Mouse (Mus musculus) midbrain, embryonic 14.5 days (tissue): ENCODE results near the gene Tead1. TPM values are rescaled to one million over a fixed set of nuclear protein-coding genes. Genes with fewer than 3 reads are reported as not detected.
A peak's percentile ranks its signal among the peaks of the same experiment; 100 is the strongest.

Experiments used
- ATAC-seq: fragments of 200-750 bp; cut with Nextera tagmentation; 2 replicates; pipeline ENCODE4 v1.8.0; 2017; ENCODE audit warnings: moderate number of reproducible peaks, moderate library complexity; ENCODE audit not compliant: low FRiP score, low TSS enrichment
- DNase-seq: peaks from one replicate; pipeline ENCODE4 v3.0.0-alpha.2; 2015
- H3K27ac ChIP-seq: fragments of 300-500 bp; sonication (generic); replicated peaks from 2 replicates; pipeline ENCODE4 v1.5.1; 2014; ENCODE audit warnings: mild to moderate bottlenecking, low read depth, low read length, moderate library complexity
- H3K27me3 ChIP-seq: fragments of 300-500 bp; sonication (generic); 2 replicates; pipeline ENCODE4 v1.6.1; 2014; ENCODE audit warnings: low read length, control low read depth, mixed read lengths; ENCODE audit not compliant: control insufficient read depth, insufficient read depth
- H3K36me3 ChIP-seq: fragments of 300-500 bp; sonication (generic); 2 replicates; pipeline ENCODE4 v1.6.1; 2014; ENCODE audit warnings: low read length, control low read depth; ENCODE audit not compliant: control insufficient read depth, insufficient read depth
- H3K4me1 ChIP-seq: fragments of 300-500 bp; sonication (generic); 2 replicates; pipeline ENCODE4 v1.6.1; 2014; ENCODE audit warnings: mild to moderate bottlenecking, antibody characterized with exemption, low read length, control low read depth; ENCODE audit not compliant: control insufficient read depth, insufficient read depth
- H3K4me2 ChIP-seq: fragments of 300-500 bp; sonication (generic); 2 replicates; pipeline ENCODE4 v1.6.1; 2014; ENCODE audit warnings: mild to moderate bottlenecking, low read length, moderate library complexity
- H3K4me3 ChIP-seq: fragments of 300-500 bp; sonication (generic); replicated peaks from 2 replicates; pipeline ENCODE4 v1.5.1; 2014; ENCODE audit warnings: low read depth, low read length
- H3K9ac ChIP-seq: fragments of 300-500 bp; sonication (generic); replicated peaks from 2 replicates; pipeline ENCODE4 v1.6.1; 2014; ENCODE audit warnings: mild to moderate bottlenecking, low read length, moderate library complexity
- H3K9me3 ChIP-seq: fragments of 300-500 bp; sonication (generic); 2 replicates; pipeline ENCODE4 v1.6.1; 2016; ENCODE audit warnings: low read length, control low read depth, mixed read lengths; ENCODE audit not compliant: control insufficient read depth
- WGBS: fragments of 180-500 bp; shearing (Covaris S2); extraction: QIAGEN DNeasy Blood & Tissue Kit; methylation state at CpG from one replicate; pipeline ENCODE4 v1.1.7; 2014; 5-methylcytosine and 5-hydroxymethylcytosine counted together
- polyA plus RNA-seq: library from polyadenylated mRNA; unstranded; fragments of >200 nt; fragmentation: Nextera tagmentation; extraction: Ambion mirVana; gene quantifications from 2 replicates; pipeline ENCODE4 v1.2.1, GENCODE M21; 2014

The Tead1 gene
- polyA plus RNA-seq, 1 experiment from 2014 or later: 10.7 TPM

DNA sequence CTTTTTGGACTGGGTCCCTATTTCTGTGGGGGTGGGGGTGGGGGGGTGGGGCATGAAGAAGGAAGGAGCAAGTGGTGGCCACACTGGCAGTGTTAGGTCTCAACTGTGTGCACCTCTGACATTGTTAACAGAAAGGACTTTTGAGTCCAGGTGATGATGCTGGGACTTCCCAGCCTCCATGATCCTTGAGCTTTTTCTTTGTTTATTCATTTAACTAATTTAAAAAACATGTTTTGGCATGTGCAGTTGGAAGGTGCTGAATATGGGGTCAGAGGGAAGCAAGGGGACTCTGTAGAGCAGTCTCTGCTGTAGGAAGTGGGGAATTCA is 149.5 kb downstream of the Tead1 start:
- Histone ChIP-seq H3K36me3 (no peaks in the 10 kb centered on the region), H3K4me2 (no peak overlapping the region), H3K27ac (no peak overlapping the region), H3K4me3 (no peak overlapping the region), H3K4me1 (peaks cover 29% of the 10 kb centered on the region), H3K27me3 (no peaks in the 10 kb centered on the region), H3K9ac (no peak overlapping the region), H3K9me3 (no peaks in the 10 kb centered on the region)
- DNase-seq (no peak), ATAC-seq (no peak)

DNA sequence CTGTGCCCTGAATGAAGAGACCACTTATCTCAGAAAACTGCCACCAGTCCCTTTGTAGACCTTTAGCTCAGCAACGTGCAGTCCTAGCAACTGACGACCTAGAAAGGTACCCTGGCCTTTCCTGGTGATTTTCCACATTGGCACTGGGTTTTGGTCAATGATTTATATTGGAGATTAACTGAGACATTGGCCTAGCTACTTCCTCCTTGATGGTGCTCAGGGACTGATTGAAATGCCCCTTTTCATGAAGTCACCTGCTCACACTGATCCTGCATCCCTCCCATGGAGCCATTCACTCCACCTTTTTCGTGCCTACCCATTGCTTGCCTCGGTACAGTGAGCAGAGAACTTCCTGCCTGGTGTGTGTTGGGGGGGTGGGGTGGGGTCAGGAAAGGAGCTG is 151.8 kb downstream of the Tead1 start:
- H3K27ac ChIP-seq: no peak overlapping the region
- H3K4me2 ChIP-seq: no peak overlapping the region
- DNase-seq (no peak), ATAC-seq (no peak)
- H3K4me1 ChIP-seq: peaks cover 15% of the 10 kb centered on the region
- no peaks in the 10 kb centered on the region for H3K9me3 ChIP-seq
- no peaks in the 10 kb centered on the region for H3K36me3 ChIP-seq
- no peak overlapping the region for H3K9ac ChIP-seq
- no peaks in the 10 kb centered on the region for H3K27me3 ChIP-seq
- H3K4me3 ChIP-seq: no peak overlapping the region
- 62% methylated on average over 4 of the region's 4 CpGs for WGBS

DNA sequence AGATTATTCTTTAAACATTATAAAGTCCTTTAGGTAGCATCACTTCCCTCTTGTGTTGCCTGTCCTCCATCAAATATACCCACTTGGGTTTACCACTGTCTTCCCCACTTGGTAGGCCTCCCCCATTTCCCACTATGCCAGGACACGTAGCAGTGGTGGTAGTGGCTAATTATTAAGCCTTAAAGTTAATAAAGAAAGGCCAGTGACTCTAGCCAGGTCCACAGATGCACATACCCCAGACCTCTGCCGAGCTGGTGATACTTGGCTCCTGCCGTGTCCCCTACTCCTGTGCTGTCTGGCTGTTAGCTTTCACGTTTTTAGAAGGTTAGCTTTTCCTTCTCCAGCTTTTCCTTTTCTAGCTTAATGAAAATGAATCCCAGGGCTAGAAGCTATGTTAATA is 152.3 kb downstream of the Tead1 start:
- Histone ChIP-seq H3K4me1 (peaks cover 12% of the 10 kb centered on the region), H3K4me2 (no peak overlapping the region), H3K9ac (no peak overlapping the region), H3K36me3 (no peaks in the 10 kb centered on the region), H3K9me3 (no peaks in the 10 kb centered on the region), H3K27me3 (no peaks in the 10 kb centered on the region), H3K27ac (no peak overlapping the region), H3K4me3 (no peak overlapping the region)
- WGBS: 75% methylated on average over 4 of the region's 4 CpGs
- ATAC-seq (no peak), DNase-seq (no peak)

DNA sequence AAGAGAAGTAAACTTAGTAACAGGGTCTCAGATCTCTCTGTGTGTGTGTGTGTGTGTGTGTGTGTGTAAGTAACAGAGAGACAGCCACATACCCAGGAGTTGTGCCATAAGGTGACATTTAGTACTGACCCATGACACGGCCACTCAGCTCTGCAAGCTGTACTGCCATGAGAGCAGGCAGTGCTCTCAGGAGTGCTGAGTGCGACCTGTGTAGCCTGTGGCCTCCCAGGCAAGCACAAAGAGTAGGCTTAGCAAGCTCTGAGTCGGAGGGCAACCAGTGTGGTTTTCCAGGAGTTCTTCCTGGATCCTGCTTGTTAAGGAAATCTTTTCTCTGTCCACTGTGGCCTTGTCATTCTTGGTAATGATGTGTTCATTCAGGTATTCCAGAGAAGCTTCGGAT is 154.0 kb downstream of the Tead1 start:
- H3K27me3 ChIP-seq: no peaks in the 10 kb centered on the region
- DNase-seq (no peak), ATAC-seq (no peak)
- H3K9ac ChIP-seq: no peak overlapping the region
- H3K9me3 ChIP-seq: peaks cover 3% of the 10 kb centered on the region; the same call in 1 of the 2 replicates
- H3K27ac ChIP-seq: no peak overlapping the region
- WGBS: 76% methylated on average over 4 of the region's 4 CpGs
- H3K36me3 ChIP-seq: no peaks in the 10 kb centered on the region
- H3K4me3 ChIP-seq: no peak overlapping the region
- no peak overlapping the region for H3K4me2 ChIP-seq
- H3K4me1 ChIP-seq: peaks cover 8% of the 10 kb centered on the region

DNA sequence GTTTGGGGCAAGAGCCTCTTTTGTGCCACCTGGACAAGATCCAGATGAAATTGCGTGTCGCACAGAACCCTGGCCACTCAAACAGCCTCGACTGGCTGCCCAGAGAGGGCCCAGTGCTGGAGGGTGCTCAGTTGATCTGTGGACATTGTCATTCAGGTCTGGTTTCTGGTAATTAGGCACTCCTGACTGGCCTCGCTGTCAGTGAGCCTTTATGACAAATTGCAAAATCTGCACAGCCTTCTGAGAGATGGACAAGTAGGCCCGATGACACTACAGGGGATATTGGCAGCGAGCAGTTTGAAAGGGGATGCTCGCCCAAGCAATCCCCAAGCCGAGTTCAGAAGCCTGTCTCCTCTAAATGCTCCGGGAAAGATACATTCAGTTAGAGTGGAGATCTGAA is 157.0 kb downstream of the Tead1 start:
- ATAC-seq (no peak), DNase-seq (no peak)
- 71% methylated on average over 9 of the region's 9 CpGs for WGBS
- Histone ChIP-seq H3K27me3 (no peaks in the 10 kb centered on the region), H3K27ac (peak overlapping the region; percentile 55), H3K4me2 (no peak overlapping the region), H3K9ac (no peak overlapping the region), H3K4me1 (peaks cover 24% of the 10 kb centered on the region), H3K36me3 (no peaks in the 10 kb centered on the region), H3K4me3 (no peak overlapping the region), H3K9me3 (peaks cover 3% of the 10 kb centered on the region; the same call in 1 of the 2 replicates)

- peaks cover 35% of the 10 kb centered on the region for H3K4me1 ChIP-seq
- H3K9me3 ChIP-seq: peaks cover 3% of the 10 kb centered on the region; the same call in 1 of the 2 replicates
- 94% methylated on average over 6 of the region's 6 CpGs for WGBS
- H3K27ac ChIP-seq: no peak overlapping the region
- DNase-seq (no peak), ATAC-seq (no peak)
- H3K36me3 ChIP-seq: no peaks in the 10 kb centered on the region
- no peak overlapping the region for H3K4me3 ChIP-seq
- H3K9ac ChIP-seq: no peak overlapping the region
- H3K4me2 ChIP-seq: no peak overlapping the region
- H3K27me3 ChIP-seq: no peaks in the 10 kb centered on the region
Observed at GRCm38 (mm10) chr7:112838131-112838530, 159.0 kb downstream of the Tead1 start.

- H3K9ac ChIP-seq: no peak overlapping the region; the same call in 1 of the 2 replicates
- H3K4me2 ChIP-seq: no peak overlapping the region
Observed at GRCm38 (mm10) chr7:112840351-112840750, 161.2 kb downstream of the Tead1 start.

DNA sequence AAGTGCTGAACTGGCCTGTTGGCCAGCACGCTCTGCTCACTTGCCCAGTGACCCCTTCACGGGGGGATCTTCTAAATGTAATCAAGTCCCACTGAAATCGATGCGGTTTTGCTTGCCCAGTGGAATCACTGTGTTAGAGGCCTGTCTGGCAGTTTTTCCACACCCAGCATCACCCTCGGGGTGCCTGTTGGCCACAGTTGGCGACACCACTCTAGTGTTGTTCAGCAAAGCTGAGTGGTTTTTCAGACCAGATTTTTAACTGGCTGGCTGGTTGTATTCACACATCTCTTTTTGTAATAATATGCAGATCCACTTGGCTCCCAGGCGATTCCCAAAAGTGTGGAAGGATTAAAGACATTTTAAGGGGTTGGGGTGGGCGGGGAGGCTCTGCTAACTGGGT is 161.8 kb downstream of the Tead1 start:
- peaks cover 3% of the 10 kb centered on the region; the same call in 1 of the 2 replicates for H3K9me3 ChIP-seq

More at GRCm38 (mm10) chr7:112840351-112840750, 161.2 kb downstream of the Tead1 start:
- Histone ChIP-seq H3K36me3 (no peaks in the 10 kb centered on the region), H3K9me3 (peaks cover 3% of the 10 kb centered on the region; the same call in 1 of the 2 replicates), H3K27me3 (no peaks in the 10 kb centered on the region), H3K27ac (peak overlapping the region; percentile 74; the same call in 1 of the 2 replicates), H3K4me1 (peaks cover 35% of the 10 kb centered on the region), H3K4me3 (no peak overlapping the region)
- DNase-seq (no peak), ATAC-seq (peak; percentile 40; the same call in 1 of the 2 replicates)
- 8% methylated on average over 7 of the region's 7 CpGs for WGBS

DNA sequence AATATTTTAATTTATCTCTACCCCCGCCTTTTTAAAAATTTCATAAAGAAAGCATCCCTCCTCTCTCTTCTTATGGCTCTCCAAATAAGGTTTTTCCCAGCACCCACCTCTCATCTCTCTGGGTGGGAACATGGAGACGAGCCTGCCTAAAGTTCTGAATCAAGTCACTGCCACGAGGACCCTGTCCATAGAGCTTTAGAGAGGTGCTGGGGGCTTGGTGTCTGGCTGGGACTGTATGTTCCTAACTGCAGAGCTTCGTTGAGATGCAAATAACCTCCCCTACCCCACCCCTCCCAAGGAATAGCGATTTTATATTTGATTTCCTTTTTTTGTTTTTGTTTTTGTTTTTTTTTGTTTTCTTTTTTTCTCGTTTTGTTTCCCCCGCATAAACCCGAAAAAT is 162.4 kb downstream of the Tead1 start:
- H3K4me1 ChIP-seq: peaks cover 31% of the 10 kb centered on the region
- peak overlapping the region; percentile 50 for H3K4me2 ChIP-seq
- ATAC-seq: no peak
- no peak overlapping the region for H3K9ac ChIP-seq
- H3K27me3 ChIP-seq: no peaks in the 10 kb centered on the region
- WGBS: 2% methylated on average over 8 of the region's 8 CpGs
- DNase-seq: no peak
- peaks cover 3% of the 10 kb centered on the region; the same call in 1 of the 2 replicates for H3K9me3 ChIP-seq
- peak overlapping the region; percentile 74 for H3K27ac ChIP-seq
- H3K36me3 ChIP-seq: no peaks in the 10 kb centered on the region
- peak overlapping the region; percentile 19 for H3K4me3 ChIP-seq

More for the DNA sequence above, 161.8 kb downstream of the Tead1 start:
- H3K9ac ChIP-seq: no peak overlapping the region
- DNase-seq (peak; percentile 62), ATAC-seq (no peak)
- H3K4me1 ChIP-seq: peaks cover 34% of the 10 kb centered on the region
- peak overlapping the region; percentile 50 for H3K4me2 ChIP-seq
- H3K27ac ChIP-seq: peak overlapping the region; percentile 74
- no peak overlapping the region for H3K4me3 ChIP-seq
- H3K36me3 ChIP-seq: no peaks in the 10 kb centered on the region
- H3K27me3 ChIP-seq: no peaks in the 10 kb centered on the region
- WGBS: 6% methylated on average over 8 of the region's 8 CpGs
